Mouse (Mus musculus) hindbrain, embryonic 11.5 days (tissue): Measurements from ENCODE around the gene Dst. TPM values are rescaled to one million over a fixed set of nuclear protein-coding genes. Genes with fewer than 3 reads are reported as not detected.

Source experiments
- ATAC-seq: fragments of 200-750 bp; cut with Nextera tagmentation; 2 replicates; pipeline ENCODE4 v1.8.0; 2017; ENCODE audit warnings: mild to moderate bottlenecking, moderate TSS enrichment, moderate library complexity; ENCODE audit not compliant: low FRiP score
- DNase-seq: peaks from one replicate; pipeline ENCODE4 v3.0.0-alpha.2; 2015; ENCODE audit warnings: low spot score
- H3K27ac ChIP-seq: fragments of 300-500 bp; sonication (generic); 2 replicates; pipeline ENCODE4 v1.5.1; 2014; ENCODE audit warnings: mild to moderate bottlenecking, low read depth, low read length
- H3K27me3 ChIP-seq: fragments of 300-500 bp; sonication (generic); 2 replicates; pipeline ENCODE4 v1.6.1; 2014; ENCODE audit warnings: mild to moderate bottlenecking, low read length, moderate library complexity, mixed read lengths; ENCODE audit not compliant: control insufficient read depth, insufficient read depth
- H3K36me3 ChIP-seq: fragments of 300-500 bp; sonication (generic); 2 replicates; pipeline ENCODE4 v1.6.1; 2014; ENCODE audit warnings: mild to moderate bottlenecking, low read length, moderate library complexity, mixed read lengths; ENCODE audit not compliant: control insufficient read depth, insufficient read depth
- H3K4me1 ChIP-seq: fragments of 300-500 bp; sonication (generic); replicated peaks from 2 replicates; pipeline ENCODE4 v1.6.1; 2014; ENCODE audit warnings: low read length, mixed read lengths; ENCODE audit not compliant: control insufficient read depth, insufficient read depth
- H3K4me2 ChIP-seq: fragments of 300-500 bp; sonication (generic); replicated peaks from 2 replicates; pipeline ENCODE4 v1.6.1; 2014; ENCODE audit warnings: mild to moderate bottlenecking, low read depth, low read length
- H3K4me3 ChIP-seq: fragments of 300-500 bp; sonication (generic); 2 replicates; pipeline ENCODE4 v1.5.1; 2014; ENCODE audit warnings: low read depth, low read length
- H3K9ac ChIP-seq: fragments of 300-500 bp; sonication (generic); 2 replicates; pipeline ENCODE4 v1.6.1; 2014; ENCODE audit warnings: low read depth, low read length
- H3K9me3 ChIP-seq: fragments of 300-500 bp; sonication (generic); 2 replicates; pipeline ENCODE4 v1.6.1; 2016; ENCODE audit warnings: low read length; ENCODE audit not compliant: control insufficient read depth
- WGBS: fragments of 180-500 bp; shearing (Covaris S2); extraction: QIAGEN DNeasy Blood & Tissue Kit; methylation state at CpG from one replicate; pipeline ENCODE4 v1.1.7; 2014; 5-methylcytosine and 5-hydroxymethylcytosine counted together
- polyA plus RNA-seq: library from polyadenylated mRNA; unstranded; fragments of >200 nt; fragmentation: Nextera tagmentation; extraction: Ambion mirVana; gene quantifications from 2 replicates; pipeline ENCODE4 v1.2.1, GENCODE M21; 2014

Gene Dst
- polyA plus RNA-seq, 1 experiment from 2014 or later, result 60.0 TPM

GRCm38 (mm10) chr1:34030330-34031021 lies 122.5 kb downstream of the Dst start:
- DNase-seq (no peak), ATAC-seq (no peak)
- Histone ChIP-seq H3K9me3 (no peaks in the 10 kb centered on the region), H3K4me2 (no peak overlapping the region), H3K9ac (no peak overlapping the region), H3K36me3 (no peaks in the 10 kb centered on the region), H3K27ac (no peak overlapping the region), H3K27me3 (no peaks in the 10 kb centered on the region), H3K4me1 (no peaks in the 10 kb centered on the region), H3K4me3 (no peak overlapping the region)
- WGBS, result 80% methylated on average over 17 of the region's 17 CpGs

GRCm38 (mm10) chr1:34033052-34033451 lies 125.0 kb downstream of the Dst start:
- H3K4me3 ChIP-seq, result no peak overlapping the region
- 0 out of 2 replicates have a peak, but pooled peaks have one; percentile 25 for ATAC-seq
- H3K4me2 ChIP-seq, result no peak overlapping the region
- H3K4me1 ChIP-seq, result no peaks in the 10 kb centered on the region
- H3K27ac ChIP-seq, result no peak overlapping the region
- DNase-seq, result no peak
- H3K36me3 ChIP-seq, result no peaks in the 10 kb centered on the region
- no peak overlapping the region for H3K9ac ChIP-seq
- 47% methylated on average over 5 of the region's 5 CpGs for WGBS
- no peaks in the 10 kb centered on the region for H3K27me3 ChIP-seq
- H3K9me3 ChIP-seq, result no peaks in the 10 kb centered on the region

- no peak overlapping the region for H3K27ac ChIP-seq
- no peaks in the 10 kb centered on the region for H3K9me3 ChIP-seq
- WGBS, result 88% methylated on average over 1 of the region's 1 CpGs
- no peak for ATAC-seq
- no peak overlapping the region for H3K9ac ChIP-seq
- no peak for DNase-seq
- H3K27me3 ChIP-seq, result no peaks in the 10 kb centered on the region
- no peaks in the 10 kb centered on the region for H3K4me1 ChIP-seq
- H3K36me3 ChIP-seq, result no peaks in the 10 kb centered on the region
- no peak overlapping the region for H3K4me2 ChIP-seq
- H3K4me3 ChIP-seq, result no peak overlapping the region
Observed at GRCm38 (mm10) chr1:34033478-34033877, 125.5 kb downstream of the Dst start.

GRCm38 (mm10) chr1:34033958-34034357 lies 125.9 kb downstream of the Dst start:
- DNase-seq, result no peak
- H3K4me3 ChIP-seq, result no peak overlapping the region
- no peak overlapping the region for H3K27ac ChIP-seq
- H3K4me2 ChIP-seq, result no peak overlapping the region
- WGBS, result 88% methylated on average over 3 of the region's 3 CpGs
- H3K9ac ChIP-seq, result no peak overlapping the region
- H3K27me3 ChIP-seq, result no peaks in the 10 kb centered on the region
- H3K4me1 ChIP-seq, result no peaks in the 10 kb centered on the region
- ATAC-seq, result no peak
- H3K36me3 ChIP-seq, result no peaks in the 10 kb centered on the region
- H3K9me3 ChIP-seq, result no peaks in the 10 kb centered on the region

DNA sequence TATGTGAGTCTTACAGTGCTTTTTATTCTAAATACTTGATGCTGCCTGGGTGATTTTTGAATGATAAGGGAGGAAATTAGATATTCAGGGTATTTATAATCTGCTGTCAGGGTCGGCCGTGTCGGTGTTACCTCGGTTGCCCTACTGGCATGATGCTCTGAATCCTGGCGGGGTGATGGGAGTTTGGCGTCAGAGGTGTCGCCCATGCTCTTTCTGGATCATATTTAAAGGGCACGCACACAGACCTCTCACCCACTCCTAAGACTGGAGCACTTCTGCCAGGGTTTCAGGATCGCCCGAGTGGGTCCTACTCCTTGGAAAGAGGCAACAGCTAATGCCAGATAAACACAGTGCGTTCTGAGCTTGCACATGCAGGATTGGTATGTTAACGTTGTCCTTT lies 128.1 kb downstream of the Dst start:
- no peaks in the 10 kb centered on the region for H3K27me3 ChIP-seq
- no peak overlapping the region for H3K4me3 ChIP-seq
- no peak for DNase-seq
- H3K27ac ChIP-seq, result no peak overlapping the region
- 92% methylated on average over 12 of the region's 12 CpGs for WGBS
- no peak for ATAC-seq
- no peak overlapping the region for H3K9ac ChIP-seq
- H3K36me3 ChIP-seq, result no peaks in the 10 kb centered on the region
- H3K4me1 ChIP-seq, result no peaks in the 10 kb centered on the region
- no peak overlapping the region for H3K4me2 ChIP-seq
- H3K9me3 ChIP-seq, result no peaks in the 10 kb centered on the region

GRCm38 (mm10) chr1:34038571-34038970 lies 130.5 kb downstream of the Dst start:
- no peaks in the 10 kb centered on the region for H3K36me3 ChIP-seq

GRCm38 (mm10) chr1:34040049-34040448 lies 132.0 kb downstream of the Dst start:
- 75% methylated on average over 3 of the region's 3 CpGs for WGBS
- ATAC-seq, result no peak
- no peak for DNase-seq
- no peaks in the 10 kb centered on the region for H3K9me3 ChIP-seq
- H3K36me3 ChIP-seq, result no peaks in the 10 kb centered on the region
- no peak overlapping the region for H3K9ac ChIP-seq
- no peaks in the 10 kb centered on the region for H3K27me3 ChIP-seq
- no peak overlapping the region for H3K27ac ChIP-seq
- no peak overlapping the region for H3K4me2 ChIP-seq
- H3K4me3 ChIP-seq, result no peak overlapping the region
- no peaks in the 10 kb centered on the region; the same call in 1 of the 2 replicates for H3K4me1 ChIP-seq

More at GRCm38 (mm10) chr1:34038571-34038970, 130.5 kb downstream of the Dst start:
- H3K9ac ChIP-seq, result no peak overlapping the region
- H3K9me3 ChIP-seq, result no peaks in the 10 kb centered on the region
- H3K27ac ChIP-seq, result no peak overlapping the region
- no peaks in the 10 kb centered on the region; the same call in 1 of the 2 replicates for H3K4me1 ChIP-seq
- no peak for DNase-seq
- H3K4me2 ChIP-seq, result no peak overlapping the region
- no peaks in the 10 kb centered on the region for H3K27me3 ChIP-seq
- H3K4me3 ChIP-seq, result no peak overlapping the region
- WGBS, result 87% methylated on average over 7 of the region's 7 CpGs
- ATAC-seq, result no peak

DNA sequence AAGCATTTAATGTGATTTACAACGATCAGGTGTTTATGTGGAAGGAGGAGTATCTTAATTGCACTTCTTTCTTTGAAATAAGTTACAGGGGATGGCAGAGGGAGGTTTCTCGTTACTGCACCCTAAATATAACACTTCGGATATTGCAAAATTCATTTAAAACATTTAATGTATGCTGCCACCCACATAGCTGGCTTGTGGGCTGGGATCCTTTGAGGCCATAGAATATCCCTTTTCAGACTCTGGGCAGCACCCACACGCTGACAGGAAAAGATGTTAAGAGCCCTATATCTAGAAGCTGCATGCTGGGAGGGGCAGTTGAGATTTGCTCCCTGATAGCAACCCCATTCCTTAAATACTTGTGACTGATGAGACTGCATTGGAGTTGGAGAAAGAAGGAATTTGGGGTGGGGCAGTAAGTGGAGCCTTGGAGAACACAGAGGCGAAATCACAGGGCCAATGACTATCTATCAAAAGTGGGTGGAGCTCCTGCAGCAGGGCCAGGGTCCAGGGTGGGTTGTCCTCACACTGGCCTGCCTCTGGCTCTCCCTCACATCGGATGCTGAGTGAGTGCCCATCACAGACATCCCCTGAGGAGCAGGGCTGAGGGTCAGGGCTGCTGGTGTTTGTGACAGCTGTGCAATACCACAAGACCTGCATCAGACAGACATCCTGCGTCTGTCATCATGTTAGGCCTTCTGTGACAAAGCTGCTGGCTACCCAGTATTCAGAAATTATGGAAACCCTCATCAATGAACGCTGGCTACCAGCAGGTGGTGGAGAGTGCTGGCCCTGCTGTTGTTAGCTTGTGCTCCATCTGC lies 133.1 kb downstream of the Dst start:
- Histone ChIP-seq H3K9me3 (no peaks in the 10 kb centered on the region), H3K36me3 (no peaks in the 10 kb centered on the region), H3K27me3 (no peaks in the 10 kb centered on the region), H3K4me1 (no peaks in the 10 kb centered on the region; the same call in 1 of the 2 replicates), H3K4me3 (no peak overlapping the region), H3K4me2 (no peak overlapping the region), H3K9ac (no peak overlapping the region), H3K27ac (no peak overlapping the region)
- ATAC-seq (peak; percentile 73), DNase-seq (no peak)
- 57% methylated on average over 8 of the region's 8 CpGs for WGBS
